Mouse (Mus musculus) MEL (cell line): Measurements from ENCODE around the gene Col4a2. TPM values are rescaled to one million over a fixed set of nuclear protein-coding genes. Genes with fewer than 3 reads are reported as not detected.

Experiments used
- DNase-seq: peaks from one replicate; pipeline ENCODE4 v3.0.0; 2011; ENCODE audit warnings: low read depth, low spot score
- H3K27ac ChIP-seq: 2 replicates; pipeline ENCODE4 v1.5.1; 2012; ENCODE audit warnings: low read depth, mild to moderate bottlenecking, control low read depth, low read length, moderate library complexity; ENCODE audit not compliant: control insufficient read depth
- H3K27me3 ChIP-seq, 2 experiments: fragments of 150-350 bp in 1 of 2; sonication (generic) in 1 of 2; 2 replicates each; pipeline ENCODE4 v1.6.1; 2012; ENCODE audit warnings: low read length in 2 of 2, mild to moderate bottlenecking in 2 of 2, improper control_type of control experiment in 1 of 2, moderate library complexity in 1 of 2; ENCODE audit not compliant: insufficient read depth in 2 of 2, control insufficient read depth in 1 of 2
- H3K36me3 ChIP-seq, 2 experiments: 2 replicates each; pipeline ENCODE4 v1.6.1; 2012 to 2014; ENCODE audit warnings: low read length in 2 of 2, improper control_type of control experiment in 1 of 2, inconsistent platforms in 1 of 2, mild to moderate bottlenecking in 1 of 2; ENCODE audit not compliant: insufficient read depth in 2 of 2, control insufficient read depth in 1 of 2
- H3K4me1 ChIP-seq, 2 experiments: fragments of 150-350 bp in 1 of 2; sonication (generic) in 1 of 2; 2 replicates each; pipeline ENCODE4 v1.6.1; 2012; ENCODE audit warnings: low read length in 2 of 2, improper control_type of control experiment in 1 of 2, mild to moderate bottlenecking in 1 of 2; ENCODE audit not compliant: insufficient read depth in 2 of 2, control insufficient read depth in 1 of 2
- H3K4me3 ChIP-seq, 2 experiments: fragments of 150-350 bp in 1 of 2; sonication (generic) in 1 of 2; 2 replicates each; pipeline ENCODE4 v1.5.1; 2012; ENCODE audit warnings: low read depth in 2 of 2, low read length in 2 of 2, mild to moderate bottlenecking in 2 of 2, moderate library complexity in 2 of 2, control low read depth in 1 of 2, improper control_type of control experiment in 1 of 2; ENCODE audit not compliant: control insufficient read depth in 1 of 2, insufficient read depth in 1 of 2
- H3K79me2 ChIP-seq: 2 replicates; pipeline ENCODE4 v1.6.1; 2012; ENCODE audit warnings: mild to moderate bottlenecking, low read length, moderate library complexity; ENCODE audit not compliant: control insufficient read depth, poor library complexity, insufficient read depth
- H3K9ac ChIP-seq: 2 replicates; pipeline ENCODE4 v1.6.1; 2012; ENCODE audit warnings: low read depth, mild to moderate bottlenecking, control low read depth, low read length, moderate library complexity; ENCODE audit not compliant: control insufficient read depth, poor library complexity, severe bottlenecking
- H3K9me3 ChIP-seq: fragments of 150-350 bp; sonication (generic); replicated peaks from 2 replicates; pipeline ENCODE4 v1.6.1; 2012; ENCODE audit warnings: mild to moderate bottlenecking, low read length, improper control_type of control experiment, moderate library complexity; ENCODE audit not compliant: insufficient read depth
- ETS1 ChIP-seq: IDR thresholded peaks from 2 replicates; pipeline ENCODE4 v1.6.1; 2012; ENCODE audit warnings: low read depth, mild to moderate bottlenecking, inconsistent platforms, low read length, improper control_type of control experiment, moderate library complexity
- HCFC1 ChIP-seq: IDR thresholded peaks from 2 replicates; pipeline ENCODE4 v1.6.1; 2012; ENCODE audit warnings: low read depth, mild to moderate bottlenecking, inconsistent platforms, low read length, improper control_type of control experiment, moderate library complexity
- MAFK ChIP-seq: IDR thresholded peaks from 2 replicates; pipeline ENCODE4 v1.6.1; 2011; ENCODE audit warnings: low read depth, mild to moderate bottlenecking, low read length, improper control_type of control experiment, borderline replicate concordance
- MAX ChIP-seq: IDR thresholded peaks from 2 replicates; pipeline ENCODE4 v1.6.1; 2011; ENCODE audit warnings: low read length, improper control_type of control experiment
- MXI1 ChIP-seq: IDR thresholded peaks from 2 replicates; pipeline ENCODE4 v1.6.1; 2011; ENCODE audit warnings: mild to moderate bottlenecking, low read depth, low read length, improper control_type of control experiment
- NELFE ChIP-seq: IDR thresholded peaks from 2 replicates; pipeline ENCODE4 v1.6.1; 2011; ENCODE audit warnings: low read depth, low read length, improper control_type of control experiment
- NRF1 ChIP-seq: IDR thresholded peaks from 2 replicates; pipeline ENCODE4 v1.6.1; 2014; ENCODE audit warnings: low read depth, mild to moderate bottlenecking, inconsistent platforms, low read length, improper control_type of control experiment, moderate library complexity; ENCODE audit not compliant: poor library complexity, insufficient read depth, severe bottlenecking
- POLR2A ChIP-seq, 2 experiments: IDR thresholded peaks; 2 replicates each; pipeline ENCODE4 v1.6.1; 2011 to 2012; ENCODE audit warnings: low read length in 2 of 2, mild to moderate bottlenecking in 2 of 2, control low read depth in 1 of 2, improper control_type of control experiment in 1 of 2, low read depth in 1 of 2, moderate library complexity in 1 of 2; ENCODE audit not compliant: control insufficient read depth in 1 of 2, insufficient read depth in 1 of 2, poor library complexity in 1 of 2
- POLR2AphosphoS2 ChIP-seq: IDR thresholded peaks from 2 replicates; pipeline ENCODE4 v1.6.1; 2011; ENCODE audit warnings: low read length, improper control_type of control experiment
- RCOR1 ChIP-seq: IDR thresholded peaks from 2 replicates; pipeline ENCODE4 v1.6.1; 2012; ENCODE audit warnings: low read depth, mild to moderate bottlenecking, inconsistent platforms, low read length, improper control_type of control experiment
- SIN3A ChIP-seq: IDR thresholded peaks from 2 replicates; pipeline ENCODE4 v1.6.1; 2012; ENCODE audit warnings: low read length, improper control_type of control experiment, inconsistent platforms
- TBP ChIP-seq: IDR thresholded peaks from 2 replicates; pipeline ENCODE4 v1.8.0; 2011; ENCODE audit warnings: low read depth, low read length, improper control_type of control experiment
- TCF12 ChIP-seq: IDR thresholded peaks from 2 replicates; pipeline ENCODE4 v1.6.1; 2014; ENCODE audit warnings: low read depth, mild to moderate bottlenecking, inconsistent platforms, low read length, improper control_type of control experiment, moderate library complexity
- UBTF ChIP-seq: IDR thresholded peaks from 2 replicates; pipeline ENCODE4 v1.6.1; 2012; ENCODE audit warnings: low read depth, mild to moderate bottlenecking, inconsistent platforms, low read length, improper control_type of control experiment, moderate library complexity, borderline replicate concordance; ENCODE audit not compliant: insufficient read depth
- USF1 ChIP-seq: IDR thresholded peaks from 2 replicates; pipeline ENCODE4 v1.6.1; 2014; ENCODE audit warnings: low read depth, mild to moderate bottlenecking, inconsistent platforms, low read length, improper control_type of control experiment, moderate library complexity
- USF2 ChIP-seq, 2 experiments: IDR thresholded peaks; 2 replicates each; pipeline ENCODE4 v1.6.1; 2011 to 2012; ENCODE audit warnings: improper control_type of control experiment in 2 of 2, low read length in 2 of 2, borderline replicate concordance in 1 of 2, inconsistent platforms in 1 of 2, low read depth in 1 of 2, mild to moderate bottlenecking in 1 of 2; ENCODE audit not compliant: insufficient read depth in 1 of 2
- ZKSCAN1 ChIP-seq: IDR thresholded peaks from 2 replicates; pipeline ENCODE4 v1.6.1; 2012; ENCODE audit warnings: low read depth, mild to moderate bottlenecking, inconsistent platforms, low read length, improper control_type of control experiment, moderate library complexity
- ZMIZ1 ChIP-seq: IDR thresholded peaks from 2 replicates; pipeline ENCODE4 v1.6.1; 2012; ENCODE audit warnings: low read depth, mild to moderate bottlenecking, inconsistent platforms, low read length, improper control_type of control experiment, moderate library complexity
- ZNF384 ChIP-seq: IDR thresholded peaks from 2 replicates; pipeline ENCODE4 v1.6.1; 2012; ENCODE audit warnings: low read depth, mild to moderate bottlenecking, inconsistent platforms, low read length, improper control_type of control experiment
- polyA plus RNA-seq, 2 experiments: library from polyadenylated mRNA; stranded (reverse) in 1 of 2; unstranded in 1 of 2; fragments of >175 nt in 1 of 2; fragments of >200 nt in 1 of 2; gene quantifications; 2 replicates each; pipeline versions ENCODE4 v1.2.1 to v1.2.4; 2012; ENCODE audit warnings: low replicate concordance in 2 of 2, low read depth in 1 of 2; ENCODE audit not compliant: insufficient read length in 2 of 2, insufficient read depth in 1 of 2, missing spikeins in 1 of 2
- total RNA-seq: library from RNA; depleted of rRNA; stranded (reverse); fragments of 300-350 nt; gene quantifications from 2 replicates; pipeline ENCODE4 v1.2.3, GENCODE M21; 2012

The Col4a2 gene
- total and polyA plus RNA-seq, 3 experiments = 0.04 to 0.81 TPM; not detected in 1

- no peaks in the 10 kb centered on the region for H3K27me3 ChIP-seq
- no peak for TF ChIP-seq SIN3A
- TF ChIP-seq POLR2AphosphoS2 = no peak
- no peak for TF ChIP-seq NRF1
- TF ChIP-seq RCOR1 = no peak
- no peak for TF ChIP-seq HCFC1
- no peak for TF ChIP-seq TCF12
- TF ChIP-seq, all 39 proteins: peak for 0
- Histone ChIP-seq H3K27ac (no peak overlapping the region), H3K79me2 (no peaks in the 10 kb centered on the region), H3K36me3 (no peaks in the 10 kb centered on the region), H3K4me1 (no peaks in the 10 kb centered on the region), H3K9me3 (no peaks in the 10 kb centered on the region), H3K4me3 (no peak overlapping the region), H3K9ac (no peak overlapping the region)
- DNase-seq = no peak
Measured at GRCm38 (mm10) chr8:11366251-11366650, 53.6 kb downstream of the Col4a2 start.

- Histone ChIP-seq H3K27ac (no peak overlapping the region), H3K36me3 (no peaks in the 10 kb centered on the region), H3K4me1 (no peaks in the 10 kb centered on the region), H3K9ac (no peak overlapping the region), H3K9me3 (no peaks in the 10 kb centered on the region), H3K79me2 (no peaks in the 10 kb centered on the region), H3K4me3 (no peak overlapping the region), H3K27me3 (no peaks in the 10 kb centered on the region)
- no peak for DNase-seq
- TF ChIP-seq TCF12 (no peak), TBP (no peak)
Measured at GRCm38 (mm10) chr8:11366741-11367140, 54.1 kb downstream of the Col4a2 start.

GRCm38 (mm10) chr8:11367670-11368069 is 55.1 kb downstream of the Col4a2 start:
- no peak overlapping the region for H3K9ac ChIP-seq
- no peaks in the 10 kb centered on the region for H3K9me3 ChIP-seq
- TF ChIP-seq ETS1 (no peak), POLR2A (IDR thresholded peaks at IDR 0.05; ENCODE audit: control insufficient read depth in 1 of 2, insufficient read depth in 1 of 2, low read depth in 1 of 2, low read length in 2 of 2, poor library complexity in 1 of 2) (no peak), UBTF (no peak), NELFE (no peak), ZKSCAN1 (no peak), TBP (no peak), ZMIZ1 (no peak), MAX (no peak), USF2 (IDR thresholded peaks at IDR 0.05; ENCODE audit: borderline replicate concordance in 1 of 2, insufficient read depth in 1 of 2, low read depth in 1 of 2, low read length in 2 of 2) (no peak), ZNF384 (no peak), MAFK (no peak), MXI1 (no peak), USF1 (no peak)
- H3K27me3 ChIP-seq = no peaks in the 10 kb centered on the region
- H3K36me3 ChIP-seq = no peaks in the 10 kb centered on the region
- no peaks in the 10 kb centered on the region for H3K79me2 ChIP-seq
- H3K4me3 ChIP-seq = no peak overlapping the region
- H3K27ac ChIP-seq = no peak overlapping the region
- DNase-seq = no peak
- H3K4me1 ChIP-seq = no peaks in the 10 kb centered on the region
